Mouse (Mus musculus) lung, adult 2 months (tissue): ENCODE data around the gene Arhgap8.

Experiments used
- CTCF ChIP-seq: fragments of 200-500 bp; IDR thresholded peaks from 2 replicates; pipeline ENCODE4 v1.5.1; 2011; ENCODE audit warnings: mild to moderate bottlenecking, low read length, control low read depth; ENCODE audit not compliant: insufficient read depth
- POLR2A ChIP-seq: fragments of 200-500 bp; IDR thresholded peaks from 2 replicates; pipeline ENCODE4 v1.6.1; 2011; ENCODE audit warnings: low read depth, mild to moderate bottlenecking, control low read depth, low read length, borderline replicate concordance; ENCODE audit errors: extremely low read depth

DNA sequence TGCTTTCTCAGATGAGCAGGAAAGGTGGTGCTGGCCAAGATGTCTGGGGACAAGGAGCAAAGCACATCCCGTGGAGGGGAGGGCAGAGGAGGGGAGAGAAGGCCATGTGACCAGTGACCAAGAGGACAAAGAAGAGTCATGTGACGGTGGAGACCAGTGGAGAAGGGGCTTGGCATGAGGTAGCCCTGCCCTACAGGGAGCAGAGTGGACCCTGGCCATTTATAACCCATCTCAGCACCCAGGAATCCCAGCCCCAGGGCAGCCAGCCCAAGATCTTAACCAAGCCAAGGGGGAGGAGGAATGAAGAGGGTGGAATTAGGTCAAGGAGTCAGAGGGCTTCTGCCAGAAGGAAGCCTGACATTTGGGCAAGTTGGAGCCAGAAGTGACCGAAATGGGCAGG lies 47.2 kb upstream of the Arhgap8 start:
- TF ChIP-seq CTCF (no peak), POLR2A (no peak)
